Mouse (Mus musculus) right cerebral cortex, postnatal 14 days (tissue): ENCODE measurements at regions not wholly inside any gene's neighbourhood (a gene's known extent, or its start where the extent isn't known, plus 50 kb on each side); places are given as distances from the start of the nearest gene placed in this dataset.

Experiments used
- DNase-seq: peaks from one replicate; pipeline ENCODE4 v3.0.0; 2022

DNA sequence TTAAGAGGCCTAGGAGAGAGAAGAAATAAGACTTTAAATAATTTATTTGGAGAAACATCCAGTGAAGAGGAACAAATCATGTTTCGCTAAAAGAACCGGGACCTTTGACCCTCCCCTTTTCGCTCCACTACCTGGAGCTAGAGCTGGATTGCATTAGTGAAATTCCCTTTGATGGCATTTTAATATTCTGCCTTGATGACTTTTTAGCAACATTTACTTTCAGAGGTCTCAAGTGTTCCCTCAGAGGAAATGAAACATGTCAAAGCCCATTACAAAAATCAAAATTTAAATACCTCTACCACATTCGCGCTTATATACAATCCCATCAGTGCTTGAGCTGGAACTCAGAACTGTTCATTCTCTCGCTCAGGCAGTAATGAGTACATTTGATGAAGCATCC lies 297.0 kb upstream of the Gm10295 start:
- DNase-seq = no peak

DNA sequence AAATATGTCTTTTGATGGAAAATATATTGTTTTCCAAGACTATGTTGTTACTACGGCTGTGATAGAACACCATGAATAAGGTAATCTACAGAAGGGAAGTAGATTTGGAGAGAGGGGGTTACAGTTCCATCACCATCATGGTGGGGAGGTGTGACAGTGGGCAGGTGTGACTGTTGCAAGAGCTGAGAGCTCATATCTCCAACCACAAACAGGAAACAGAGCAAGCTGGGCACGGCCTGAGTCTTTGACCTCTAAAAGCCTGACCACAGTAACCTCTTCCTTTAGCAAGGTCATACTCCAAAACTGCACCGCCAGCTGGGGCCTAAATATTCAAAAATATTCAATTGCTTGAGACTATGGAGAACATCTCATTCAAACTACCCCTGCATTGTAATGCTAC lies 295.7 kb upstream of the Gm10295 start:
- no peak for DNase-seq

DNA sequence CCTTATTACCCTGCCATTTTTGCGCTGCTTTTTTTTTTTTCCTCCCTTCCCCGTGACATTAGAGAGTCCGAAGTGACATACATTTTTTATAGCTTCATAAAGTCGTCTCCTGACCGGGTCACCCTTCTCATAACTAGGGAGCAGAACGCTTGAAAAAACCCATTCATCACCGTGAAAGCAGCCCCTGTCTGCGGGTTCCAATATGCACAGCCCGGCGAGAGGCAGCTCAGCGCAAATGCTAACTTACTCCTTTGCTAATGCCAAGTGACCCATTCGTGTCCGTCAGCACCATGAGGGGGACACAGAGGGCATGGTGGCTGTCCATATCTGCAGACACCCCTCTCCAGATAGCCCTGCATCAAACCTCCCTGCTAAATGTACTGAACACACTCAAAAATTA lies 271.8 kb upstream of the Gm10295 start:
- no peak for DNase-seq

DNA sequence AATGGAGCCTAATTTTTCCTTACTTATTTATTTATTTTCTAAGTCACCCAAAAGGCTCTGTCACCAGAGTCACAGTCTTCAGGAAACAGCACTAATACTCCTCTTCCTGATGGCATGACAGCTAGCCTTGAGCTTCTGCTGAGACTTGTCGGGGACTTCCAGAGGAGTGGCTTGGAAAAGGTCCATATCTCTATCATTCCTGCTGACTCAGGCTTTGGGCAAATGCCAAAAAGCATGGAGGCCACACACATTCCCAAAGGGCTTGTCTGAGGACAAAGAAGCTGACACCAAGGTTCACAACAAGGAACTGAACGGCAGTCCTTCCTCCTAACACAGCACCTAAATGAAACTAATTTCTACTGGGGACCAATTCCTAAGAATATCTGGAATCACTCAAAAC lies 251.9 kb upstream of the Gm10295 start:
- no peak for DNase-seq

DNA sequence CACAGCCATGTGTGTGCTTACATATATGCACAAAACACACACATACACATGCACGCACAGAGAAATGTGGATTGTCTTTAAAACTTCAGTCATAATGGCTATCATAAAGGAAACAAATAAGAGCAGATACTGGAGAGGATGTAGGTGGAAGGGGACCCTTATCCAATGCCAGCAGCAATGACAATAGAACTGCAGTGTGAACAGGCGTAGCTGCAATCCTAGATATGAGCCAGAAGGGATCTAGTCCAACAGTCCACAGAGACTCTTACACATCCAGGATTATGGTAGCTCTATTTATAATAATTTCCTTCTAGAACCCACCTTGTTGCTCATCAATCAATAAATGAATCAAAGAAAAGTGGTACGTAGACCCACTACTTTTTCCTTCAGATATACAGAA lies 245.5 kb upstream of the Gm10295 start:
- no peak for DNase-seq

DNA sequence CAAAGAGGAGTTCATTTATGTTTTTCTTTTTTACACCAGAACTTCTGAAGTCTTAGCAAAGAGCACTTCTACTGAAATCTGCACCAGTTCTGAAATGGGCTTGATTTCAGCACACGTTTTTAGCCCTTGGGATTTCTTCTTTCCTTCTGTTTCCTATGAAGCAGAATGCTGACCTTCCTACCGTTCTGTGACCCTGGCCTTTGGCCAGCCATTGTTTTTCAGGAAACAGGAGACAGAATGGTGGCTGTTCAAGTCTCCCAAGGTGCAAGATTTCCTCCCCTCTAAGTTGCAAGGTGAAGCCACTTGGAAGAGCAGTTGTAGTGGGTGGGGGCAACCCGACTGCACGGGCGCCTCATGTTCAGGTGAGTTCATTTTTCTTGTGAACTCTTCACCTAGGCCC lies 236.3 kb upstream of the Gm10295 start:
- no peak for DNase-seq

DNA sequence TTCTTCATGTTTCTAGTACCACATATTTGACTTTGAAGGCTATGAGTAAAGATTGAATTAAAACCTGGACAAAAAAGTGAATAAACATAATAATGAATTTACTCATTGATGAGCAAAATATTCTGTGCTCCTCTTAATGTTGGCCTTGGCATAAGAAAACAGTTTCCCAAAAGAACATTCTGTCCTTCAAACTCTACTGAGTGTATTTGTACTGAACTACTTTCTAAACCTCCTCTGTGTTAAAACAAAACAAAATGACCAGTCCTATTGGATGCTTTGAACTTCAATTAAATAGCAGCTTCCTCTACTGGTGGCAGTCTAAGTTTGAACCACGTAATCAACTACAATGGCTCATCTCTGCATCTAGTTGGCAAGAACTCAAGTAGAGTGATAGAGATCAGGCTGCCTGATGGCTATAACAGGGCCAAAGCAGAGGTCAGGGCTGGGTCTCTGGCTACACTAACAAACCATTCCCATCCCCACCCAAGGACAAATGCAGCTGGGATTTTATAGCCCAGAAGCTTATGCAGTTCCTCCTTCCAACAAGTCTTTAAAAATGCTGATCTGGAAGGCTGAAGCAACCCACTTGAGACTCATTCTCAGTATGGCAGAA lies 232.3 kb upstream of the Gm10295 start:
- no peak for DNase-seq

DNA sequence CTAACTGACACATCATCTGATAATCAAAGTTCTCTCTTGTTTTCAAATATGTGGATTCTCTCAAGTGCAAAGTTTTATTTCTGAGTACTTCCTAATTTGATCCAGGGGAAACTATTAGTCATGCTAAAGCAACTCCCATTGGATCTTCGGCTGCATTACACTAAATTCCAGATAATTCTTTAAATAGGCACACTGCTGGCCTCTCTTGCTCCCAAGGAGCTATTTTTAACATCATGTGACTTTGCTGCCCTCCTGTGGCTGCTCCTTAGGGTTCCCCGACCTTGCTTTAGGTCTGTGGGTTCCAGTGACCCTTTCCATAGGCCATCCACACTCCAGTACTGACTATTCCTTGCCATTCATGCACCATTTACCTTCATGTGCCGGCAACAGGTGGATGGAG lies 230.5 kb upstream of the Gm10295 start:
- DNase-seq = no peak

DNA sequence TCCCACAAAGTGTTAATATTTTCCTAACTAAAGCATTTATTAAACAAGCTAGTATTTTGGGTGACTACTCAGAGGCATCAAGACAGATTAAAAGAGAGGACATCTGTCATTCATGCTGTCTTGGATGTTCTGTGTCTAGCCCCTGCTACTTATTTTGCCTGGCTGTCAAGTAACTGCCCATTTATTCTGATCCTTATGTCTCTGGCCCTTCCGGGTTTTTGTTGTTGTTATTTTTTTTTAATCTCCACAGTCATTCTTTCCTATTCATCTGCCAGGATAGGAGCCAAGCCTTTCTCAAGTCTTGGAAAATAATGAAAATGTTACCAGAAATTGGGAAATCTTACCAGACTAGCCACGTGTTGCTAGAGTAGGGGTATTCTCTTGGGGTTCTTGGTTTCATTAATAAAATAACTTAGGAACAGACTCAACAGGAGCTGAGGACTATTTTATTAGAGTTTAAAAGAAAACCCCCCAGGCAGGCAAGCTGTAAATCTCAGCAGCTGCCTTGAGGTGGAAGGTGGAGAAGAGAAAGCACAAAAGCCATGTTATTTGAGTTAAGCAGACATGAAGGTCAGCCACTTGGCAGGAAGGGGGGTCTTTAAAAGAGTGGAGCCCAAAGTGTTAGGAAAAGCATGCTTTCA lies 209.1 kb upstream of the Gm10295 start:
- no peak for DNase-seq

DNA sequence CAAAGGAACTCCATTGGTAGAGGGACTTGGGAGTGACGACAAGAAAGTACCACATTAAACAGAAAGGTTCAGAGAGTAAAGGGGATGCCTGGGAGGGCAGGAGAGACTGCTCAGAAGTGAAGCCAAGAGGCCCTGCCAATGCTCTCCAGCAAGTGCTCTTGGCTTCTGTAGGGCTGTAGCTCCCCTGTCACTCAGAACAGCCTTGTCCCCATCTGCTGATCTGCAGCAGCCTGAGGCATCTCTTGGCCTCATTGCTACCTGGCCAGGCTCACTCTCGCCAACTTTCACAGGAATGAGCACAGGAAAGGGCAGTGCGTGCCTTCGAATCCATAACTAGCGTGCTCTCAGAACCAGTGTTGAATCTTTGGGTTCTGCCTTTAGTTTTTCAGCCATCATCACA lies 205.2 kb upstream of the Gm10295 start:
- DNase-seq = no peak

DNA sequence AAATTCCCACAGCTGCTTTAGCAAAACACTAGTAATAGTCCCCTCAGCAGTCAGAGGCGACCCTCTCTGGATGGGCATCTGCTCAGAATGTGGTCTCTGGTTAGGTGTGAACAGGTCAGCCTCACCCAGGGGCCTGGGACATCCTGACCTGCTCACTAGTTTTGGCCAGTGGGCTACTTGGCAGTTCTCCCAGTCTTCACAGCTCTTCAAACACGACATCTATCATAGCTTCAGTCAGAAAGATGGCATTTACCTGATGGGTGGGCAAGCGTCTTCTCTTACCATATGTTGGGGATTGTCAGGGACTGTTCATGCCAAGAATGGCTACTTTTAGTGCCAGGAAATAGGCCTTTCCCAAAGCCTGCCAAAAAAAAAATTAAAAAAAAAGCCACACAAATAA lies 204.2 kb upstream of the Gm10295 start:
- no peak for DNase-seq

DNA sequence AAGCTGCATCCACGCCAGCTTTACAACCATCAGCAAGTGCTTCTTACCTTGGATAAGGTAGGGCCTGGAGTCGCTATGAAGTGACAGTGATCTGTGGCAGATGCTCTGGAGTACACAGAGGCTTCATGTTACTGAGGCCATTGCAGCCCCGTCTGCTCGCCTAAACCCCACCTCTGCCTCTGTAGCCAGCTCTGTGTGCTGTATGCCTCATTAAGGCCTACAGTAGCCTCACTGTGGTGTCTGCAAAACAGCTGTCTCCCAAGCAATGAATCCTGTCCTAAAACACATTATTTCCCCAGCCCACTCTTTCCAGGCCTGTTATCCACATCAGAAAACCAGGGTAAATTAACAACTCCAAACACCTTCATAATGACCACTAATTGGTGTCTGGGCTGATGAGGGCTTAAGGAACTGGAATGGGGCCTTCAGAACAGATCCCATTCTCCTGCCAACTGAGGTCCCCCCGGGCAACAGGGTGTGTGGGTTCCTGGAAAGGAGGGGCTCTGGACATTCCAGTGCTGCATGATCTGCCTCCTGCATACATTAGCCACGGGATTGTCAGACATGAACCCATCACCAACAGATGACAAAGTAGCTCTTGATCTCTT lies 195.4 kb upstream of the Gm10295 start:
- no peak for DNase-seq

DNA sequence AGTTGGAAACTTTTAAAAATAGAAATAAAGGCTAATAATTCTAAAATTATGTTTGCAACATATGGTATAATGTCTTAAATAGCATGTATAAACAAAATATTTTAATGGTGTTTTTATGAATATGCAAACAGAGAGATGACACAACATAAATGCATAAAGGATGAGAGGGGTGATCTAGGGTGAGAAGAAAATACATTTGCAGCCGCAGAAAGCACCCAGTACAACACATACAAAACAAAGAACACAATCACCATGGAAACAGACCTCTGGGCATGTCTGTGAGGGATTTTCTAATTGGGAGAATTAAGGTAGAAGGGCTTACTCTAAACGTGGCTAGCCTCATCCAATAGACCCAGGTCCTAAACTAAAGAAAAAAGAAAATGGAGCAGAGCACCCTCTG lies 190.2 kb upstream of the Gm10295 start:
- DNase-seq = no peak

DNA sequence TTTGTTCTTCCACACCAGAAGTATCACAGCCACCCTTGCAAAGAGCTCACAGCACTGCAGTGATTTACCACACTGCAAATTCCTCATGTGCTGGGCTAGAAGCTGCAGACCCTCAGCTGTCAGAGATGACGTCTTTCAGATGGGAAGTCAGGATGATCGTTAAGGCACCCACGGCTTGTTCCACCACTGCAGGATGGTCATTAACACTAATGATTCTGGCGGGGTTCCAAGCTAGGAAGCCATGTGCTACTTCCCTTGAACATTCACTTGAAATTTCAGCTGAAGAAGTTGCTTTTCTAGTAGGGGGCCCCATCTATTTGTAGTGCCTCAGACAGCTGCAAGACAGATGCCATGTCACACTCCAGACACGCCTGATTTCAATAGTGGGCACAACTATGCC lies 181.8 kb upstream of the Gm10295 start:
- DNase-seq = no peak

DNA sequence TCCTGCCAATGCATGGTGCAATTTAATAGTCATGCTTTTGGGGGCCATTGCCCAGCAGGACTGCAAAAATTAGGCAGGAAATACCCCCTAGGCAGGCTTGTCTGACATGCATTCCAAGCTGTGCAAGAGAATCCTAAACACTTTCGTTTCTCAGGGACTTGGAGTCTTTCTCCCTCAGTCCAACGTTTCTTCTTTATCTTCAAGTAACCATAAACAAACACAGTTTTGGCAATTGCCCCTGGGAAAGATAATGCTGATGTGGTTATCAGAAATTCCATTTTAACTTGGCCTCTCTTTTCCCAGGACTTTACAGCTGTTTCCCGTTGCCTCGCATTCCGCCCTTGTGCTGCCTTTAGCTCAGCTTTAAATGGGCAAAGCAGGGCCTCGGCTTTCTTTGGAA lies 180.2 kb upstream of the Gm10295 start:
- DNase-seq = no peak

DNA sequence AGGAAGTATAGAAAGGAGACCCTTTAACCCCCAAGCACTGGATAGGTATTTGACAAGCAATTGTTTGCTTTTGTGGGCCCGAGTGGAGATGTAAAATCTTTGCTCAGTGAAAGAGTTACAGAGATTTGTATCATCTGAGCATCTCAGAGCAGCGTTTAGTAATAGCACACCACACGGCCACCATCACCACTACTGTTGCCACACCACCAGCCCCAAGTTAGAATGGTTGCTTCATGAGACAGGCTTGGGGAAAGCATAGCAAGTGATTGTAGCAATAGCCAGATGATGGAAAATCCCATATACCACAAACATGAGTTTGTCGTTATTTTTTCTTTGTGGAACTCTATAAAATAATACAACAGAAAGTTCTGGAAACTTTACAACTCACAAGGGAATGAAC lies 179.6 kb upstream of the Gm10295 start:
- DNase-seq = no peak

DNA sequence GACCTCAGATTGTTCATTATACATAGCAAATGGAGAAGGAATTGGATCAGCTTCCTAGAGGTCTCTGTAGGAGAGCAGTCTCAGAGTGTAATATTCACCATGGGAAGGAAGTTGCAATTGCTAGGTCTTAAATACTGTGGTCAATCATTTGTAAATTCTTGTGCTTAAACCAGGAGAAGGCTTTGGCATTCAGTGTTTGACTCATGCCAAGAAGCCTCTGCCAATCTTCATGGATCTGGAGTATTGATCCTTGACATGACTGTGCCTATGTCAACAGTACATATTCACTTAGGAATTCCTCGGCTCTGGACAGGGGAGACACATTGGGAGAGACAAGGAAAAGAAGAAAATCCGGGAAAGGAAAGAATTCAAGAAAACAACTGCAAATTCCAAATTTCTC lies 174.9 kb upstream of the Gm10295 start:
- no peak for DNase-seq

DNA sequence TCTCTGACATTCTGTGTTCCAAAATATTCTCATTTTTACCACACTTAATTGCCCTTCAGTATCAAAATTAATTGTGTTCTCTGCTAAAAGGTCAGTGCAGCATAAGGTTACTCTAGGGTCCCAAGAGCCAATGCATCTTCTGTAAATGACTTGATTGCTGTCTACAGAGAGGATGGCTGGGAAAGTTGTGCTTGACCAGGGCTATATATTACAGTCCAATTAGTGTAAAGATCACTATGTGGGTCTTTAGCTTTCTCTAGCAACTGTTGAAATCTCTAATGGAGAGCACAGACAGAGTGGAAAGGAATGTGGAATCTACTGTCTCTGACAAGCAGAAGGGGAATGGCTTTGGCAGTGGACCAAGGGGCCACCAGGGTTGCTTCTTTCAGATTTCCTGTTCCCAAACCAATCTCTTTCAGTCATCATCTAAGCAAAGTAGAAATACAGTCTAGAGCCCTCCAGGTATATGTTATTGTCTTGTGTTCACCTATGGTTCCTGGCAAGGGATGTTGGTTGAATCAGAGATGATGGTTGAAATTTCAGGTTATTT lies 173.4 kb upstream of the Gm10295 start:
- DNase-seq = no peak

DNA sequence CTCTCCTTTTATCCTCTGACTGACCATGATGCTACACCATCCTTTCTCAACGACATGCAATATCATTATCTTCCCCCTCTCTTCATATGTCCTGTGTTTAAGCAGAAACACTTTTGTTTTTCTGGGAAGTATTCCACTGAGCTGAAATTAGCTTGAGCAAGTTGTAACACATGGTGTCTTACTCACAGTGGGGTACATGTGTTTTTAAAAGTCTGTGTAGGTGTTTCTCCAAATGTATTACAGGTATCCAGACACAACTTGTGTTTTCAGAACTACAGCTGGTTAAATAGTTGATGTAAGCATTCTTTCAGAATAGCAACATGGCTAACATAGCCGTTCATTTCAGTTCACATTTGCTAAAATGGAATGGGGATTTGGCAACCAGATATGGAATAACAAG lies 172.8 kb upstream of the Gm10295 start:
- DNase-seq = no peak

DNA sequence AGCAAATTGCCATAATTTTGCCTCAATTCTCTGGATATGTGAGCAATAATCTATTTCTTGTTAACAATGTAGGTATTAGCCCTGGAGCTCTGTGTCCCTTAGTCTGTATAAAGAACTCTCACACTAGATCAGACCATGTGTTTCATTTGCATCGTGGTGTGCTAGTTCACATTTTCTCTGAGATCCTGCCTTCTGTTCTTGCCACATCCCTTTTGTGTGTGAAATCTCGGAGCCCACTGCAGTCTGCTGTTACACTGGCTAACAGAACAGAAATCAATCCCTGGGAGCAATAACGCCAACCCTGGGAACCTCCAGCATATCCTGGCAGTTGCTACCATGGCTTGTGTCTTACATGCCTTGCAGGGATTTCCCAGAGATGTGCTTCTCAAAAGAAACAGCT lies 156.1 kb upstream of the Gm10295 start:
- DNase-seq = no peak

DNA sequence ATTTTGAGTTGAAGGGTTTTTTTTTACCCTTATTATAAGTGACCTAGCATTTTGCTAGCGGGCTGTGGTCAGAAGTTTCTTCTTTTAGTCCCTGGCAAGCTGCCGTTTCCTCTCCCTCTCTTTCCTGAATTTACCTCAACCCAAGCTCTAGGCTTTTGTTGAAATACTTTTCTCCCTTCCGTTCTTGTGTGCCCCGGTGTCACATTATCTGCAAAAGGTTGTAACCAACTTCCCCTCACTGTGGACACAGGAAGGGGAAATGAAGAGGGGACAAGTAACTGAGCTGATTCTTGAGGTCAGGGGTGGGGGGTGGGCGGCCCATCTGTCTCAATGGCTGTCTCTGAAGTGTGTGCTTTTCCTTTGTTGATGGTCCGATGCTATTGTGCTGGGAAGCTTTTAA lies 149.4 kb upstream of the Gm10295 start:
- no peak for DNase-seq

DNA sequence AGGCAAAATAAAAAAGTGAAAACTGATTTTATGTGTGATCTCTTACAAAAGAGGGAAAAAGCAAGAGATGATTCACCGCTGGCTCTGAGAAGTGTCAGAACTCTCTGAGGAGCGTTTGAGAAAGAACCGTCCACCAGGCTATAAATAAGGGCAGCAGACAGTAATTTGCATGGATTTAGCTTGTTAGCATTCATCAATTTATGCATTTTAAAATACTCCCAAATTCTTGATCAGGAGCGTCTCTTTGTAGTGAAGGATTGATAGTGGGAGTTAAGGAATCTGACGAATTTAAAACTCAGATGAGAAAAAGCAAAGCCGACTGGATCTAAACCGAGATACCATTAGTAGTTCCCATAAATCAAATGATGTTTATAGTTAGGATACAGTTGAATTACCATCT lies 146.8 kb upstream of the Gm10295 start:
- DNase-seq = no peak

DNA sequence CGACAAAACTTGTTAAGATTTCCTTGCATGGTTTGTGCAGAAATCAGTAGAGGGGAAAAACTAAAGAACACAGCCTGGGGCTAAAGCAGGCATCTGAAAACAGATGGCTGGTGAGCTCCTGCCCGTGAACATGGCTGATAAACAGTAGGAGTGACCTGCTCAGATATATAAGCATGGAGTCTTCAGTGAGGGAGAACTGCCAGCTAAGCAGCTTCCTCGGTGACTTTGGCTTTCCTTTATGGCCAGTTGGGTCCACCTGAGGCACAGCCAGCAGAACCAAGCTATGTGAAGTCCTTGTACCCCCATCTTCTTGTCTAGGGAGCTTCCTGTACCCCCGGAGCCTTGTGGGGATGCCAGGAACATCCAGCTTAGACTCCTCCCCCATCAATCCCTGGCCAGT lies 139.8 kb upstream of the Gm10295 start:
- no peak for DNase-seq

DNA sequence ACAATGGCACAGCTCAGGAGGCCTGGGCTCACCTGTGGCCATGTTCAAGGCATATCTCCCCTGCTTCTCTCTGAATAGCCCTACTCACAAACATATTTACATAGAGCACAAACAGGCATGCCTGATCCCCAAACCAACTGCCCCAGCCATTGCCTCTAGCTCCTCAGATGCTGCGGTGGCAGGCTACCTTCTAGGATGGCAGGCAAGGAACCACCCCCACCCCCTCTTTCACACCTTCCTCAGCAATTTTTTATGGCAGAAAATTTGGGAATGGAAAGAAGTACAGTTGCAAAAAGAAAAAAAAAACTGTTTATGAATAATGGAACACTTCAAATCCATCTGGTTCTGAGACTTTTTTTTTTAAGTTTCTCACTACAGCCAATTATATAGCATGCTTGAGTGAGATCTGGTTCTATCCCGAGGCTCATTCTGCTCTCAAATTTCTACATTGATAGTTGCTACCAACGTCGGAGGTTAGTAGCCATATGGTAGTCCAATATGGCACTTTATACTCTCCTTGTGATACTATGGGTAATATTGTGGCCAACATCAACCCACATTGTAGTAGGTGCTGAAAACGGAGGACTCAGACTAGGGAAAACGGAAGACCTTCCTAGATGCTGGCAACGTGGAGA lies 136.8 kb upstream of the Gm10295 start:
- no peak for DNase-seq
